Mouse (Mus musculus): Measurements from ENCODE around the gene Ctdsp1.

DNA sequence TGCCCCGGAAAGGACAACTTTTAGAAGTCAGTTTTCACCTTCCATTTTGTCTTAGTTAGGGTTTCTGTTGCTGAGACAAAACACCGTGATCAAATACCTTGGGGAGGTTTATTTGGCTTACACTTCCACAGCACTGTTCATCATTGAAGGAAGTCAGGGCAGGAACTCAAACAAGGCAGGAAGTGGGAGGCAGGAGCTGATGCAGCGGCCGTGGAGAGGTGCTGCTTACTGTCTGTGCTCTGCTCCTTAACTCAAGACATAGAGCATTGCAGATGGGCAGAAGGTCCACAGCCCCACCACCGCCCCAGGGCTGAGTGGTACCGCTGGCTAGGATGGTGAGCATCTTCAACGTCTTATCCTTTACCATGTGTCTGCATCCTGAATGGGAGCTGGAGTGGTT lies 49.4 kb upstream of the Ctdsp1 start:
- TF ChIP-seq CHD2 (IDR thresholded peaks at IDR 0.05; ENCODE audit: low read depth, low read length) (no peak), ZNF384 (IDR thresholded peaks at IDR 0.05; ENCODE audit: low read depth, low read length) (no peak)

Measured in ES-E14 (cell line).